Mouse (Mus musculus): ENCODE results near the gene Nudcd2.

GRCm38 (mm10) chr11:40737369-40737768 is 3.9 kb downstream of the Nudcd2 start:
- TF ChIP-seq NRF1 (IDR thresholded peaks at IDR 0.05; ENCODE audit: insufficient read depth, low read depth, low read length, poor library complexity, severe bottlenecking) = no peak
- no peak for TF ChIP-seq POLR2A (IDR thresholded peaks at IDR 0.05; ENCODE audit: control insufficient read depth in 1 of 2, insufficient read depth in 1 of 2, low read depth in 1 of 2, low read length in 2 of 2, poor library complexity in 1 of 2)
- TF ChIP-seq GABPA (IDR thresholded peaks at IDR 0.05; ENCODE audit: low read depth, low read length) = no peak
- TF ChIP-seq KAT2A (conservative IDR thresholded peaks at IDR 0.05; ENCODE audit: low read depth, low read length) = no peak
- no peak for TF ChIP-seq EP300 (IDR thresholded peaks at IDR 0.05; ENCODE audit: low read depth in 1 of 2, low read length in 2 of 2)
- no peak for TF ChIP-seq CTCF (IDR thresholded peaks at IDR 0.05 in 2 of 3, conservative IDR thresholded peaks at IDR 0.05 in 1 of 3; ENCODE audit: control insufficient read depth in 1 of 3, insufficient read depth in 1 of 3, low read depth in 2 of 3, low read length in 3 of 3, poor library complexity in 1 of 3, severe bottlenecking in 1 of 3)

Measured in MEL (cell line).